Mouse (Mus musculus) mouse embryonic stem cell (cell line): ENCODE measurements at regions not wholly inside any gene's neighbourhood (a gene's known extent, or its start where the extent isn't known, plus 50 kb on each side); places are given as distances from the start of the nearest gene placed in this dataset.

ENCODE experiments used
- in situ Hi-C, 2 experiments: fragments of 300-500 bp; cut with MboI; formaldehyde crosslinking; loops; 1 replicate in 1 of 2; 3 replicates in 1 of 2; pipeline ENCODE4 v1.14.3; 2019 to 2020; ENCODE audit warnings: low sequenced_read_pairs in 2 of 2, low pct_unique_long_range_greater_than_20kb in 1 of 2, mixed read lengths in 1 of 2; ENCODE audit not compliant: unreplicated experiment in 1 of 2

GRCm38 (mm10) chr4:131014301-131015081 is 70.3 kb downstream of the Matn1 start:
- in situ Hi-C loops: no loop called here

DNA sequence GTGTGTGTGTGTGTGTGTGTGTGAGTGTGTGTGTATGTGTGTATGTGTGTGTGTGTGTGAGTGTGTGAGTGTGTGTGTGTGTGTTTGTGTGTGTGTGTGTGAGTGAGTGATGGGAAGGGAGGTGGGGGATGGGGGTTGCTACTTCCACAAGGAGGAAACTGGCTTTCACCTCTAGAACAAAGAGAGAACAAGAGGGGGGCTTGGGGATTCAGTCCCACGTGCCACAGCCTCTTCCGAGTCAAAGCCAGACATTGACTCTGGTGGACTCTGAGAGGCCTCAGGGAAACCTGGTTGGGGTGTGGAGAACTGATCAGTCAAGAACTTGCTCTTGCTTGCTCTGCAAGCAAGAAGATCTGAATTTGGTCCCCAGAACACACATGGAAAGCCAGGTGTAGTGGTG is 71.0 kb downstream of the Matn1 start:
- in situ Hi-C loops: no loop called here

DNA sequence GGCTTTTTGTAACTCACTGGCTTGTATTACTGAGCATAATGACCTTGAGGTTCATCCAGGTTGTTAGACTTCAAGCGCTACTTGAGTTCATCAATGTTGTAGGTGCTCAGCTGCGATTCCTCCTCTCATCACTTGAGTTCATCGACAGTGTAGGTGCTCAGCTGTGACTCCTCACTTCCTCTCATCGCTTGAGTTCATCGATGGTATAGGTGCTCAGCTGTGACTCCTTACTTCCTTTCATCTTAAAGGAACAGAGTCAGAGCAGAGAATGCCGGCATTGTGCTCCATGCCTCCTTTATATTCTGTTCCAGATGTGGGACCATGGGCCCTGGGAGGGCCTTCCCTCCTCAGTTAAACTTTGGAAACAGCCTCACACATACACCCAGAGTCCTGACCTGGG is 79.4 kb downstream of the Matn1 start:
- in situ Hi-C loops: no loop called here

DNA sequence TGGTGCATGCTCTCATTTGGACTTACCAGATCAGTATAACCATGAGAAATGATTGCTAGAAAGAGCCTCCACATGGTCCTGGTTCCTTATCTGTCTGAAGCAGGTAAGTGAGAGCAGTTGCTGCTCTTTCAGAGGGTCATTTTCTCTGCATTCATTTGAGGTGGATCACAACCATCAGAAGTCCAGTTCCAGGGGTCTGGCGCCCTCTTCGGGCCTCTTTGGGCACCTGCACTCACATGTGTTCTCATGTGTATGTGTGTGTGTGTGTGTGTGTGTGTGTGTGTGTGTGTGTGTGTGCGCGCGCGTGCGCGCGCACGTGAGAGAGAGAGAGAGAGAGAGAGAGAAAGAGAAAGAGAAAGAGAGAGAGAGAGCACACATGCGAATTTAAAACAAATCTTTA is 92.1 kb downstream of the Matn1 start:
- in situ Hi-C loops: loop anchor here (5.0 kb wide), 1 partner anchor 79 kb away; no protein-coding TSS in a partner anchor

DNA sequence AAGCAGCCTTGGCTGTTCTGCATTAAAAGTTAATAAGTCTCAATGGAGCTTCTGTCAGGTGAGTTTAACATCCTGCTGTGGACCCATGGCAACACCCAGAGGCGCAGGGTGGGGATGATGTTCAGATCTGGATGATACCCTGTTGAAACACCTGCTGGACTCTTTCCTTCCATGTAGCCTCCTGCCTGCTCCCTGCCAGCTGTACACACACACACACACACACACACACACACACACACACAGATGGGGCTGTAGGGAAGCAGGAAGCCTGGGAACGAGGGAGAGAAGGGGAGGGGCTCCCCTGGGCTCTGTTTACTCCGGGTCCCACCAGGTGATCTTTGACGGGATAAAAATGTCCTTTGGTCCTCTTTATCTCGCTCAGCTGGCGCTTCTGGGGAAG is 93.0 kb downstream of the Matn1 start:
- in situ Hi-C loops: loop anchor here (5.0 kb wide), 1 partner anchor 80 kb away; no protein-coding TSS in a partner anchor

DNA sequence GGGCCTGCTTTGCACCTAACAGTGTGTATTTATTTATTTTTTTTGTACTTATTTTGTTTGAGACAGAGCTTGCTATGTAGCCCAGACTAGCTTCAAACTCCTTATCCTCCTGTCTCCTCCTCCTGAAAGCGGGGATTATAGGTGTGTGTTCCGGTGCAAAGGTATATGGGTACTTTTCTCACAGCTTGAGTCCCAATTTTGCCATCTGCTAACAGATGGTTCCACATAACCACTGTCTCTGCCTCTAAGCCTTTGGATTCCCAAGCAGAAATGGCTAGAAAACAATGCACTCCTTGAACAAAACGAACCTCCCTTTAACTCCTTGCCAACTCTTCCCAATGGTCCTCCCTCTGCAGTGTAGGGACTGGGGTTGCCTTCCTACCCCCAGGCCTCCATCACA is 95.5 kb downstream of the Matn1 start:
- in situ Hi-C loops: loop anchor here (5.0 kb wide), 1 partner anchor 82 kb away; no protein-coding TSS in a partner anchor

- in situ Hi-C loops: no loop called here
These were observed 97.0 kb downstream of the Matn1 start for GRCm38 (mm10) chr4:131041210-131041609.

- in situ Hi-C loops: no loop called here
These were observed 101.9 kb downstream of the Matn1 start for GRCm38 (mm10) chr4:131046101-131046500.

- in situ Hi-C loops: no loop called here
These were observed 102.9 kb downstream of the Matn1 start for GRCm38 (mm10) chr4:131046969-131047650.

- in situ Hi-C loops: no loop called here
These were observed 112.1 kb downstream of the Matn1 start for GRCm38 (mm10) chr4:131056293-131056692.

DNA sequence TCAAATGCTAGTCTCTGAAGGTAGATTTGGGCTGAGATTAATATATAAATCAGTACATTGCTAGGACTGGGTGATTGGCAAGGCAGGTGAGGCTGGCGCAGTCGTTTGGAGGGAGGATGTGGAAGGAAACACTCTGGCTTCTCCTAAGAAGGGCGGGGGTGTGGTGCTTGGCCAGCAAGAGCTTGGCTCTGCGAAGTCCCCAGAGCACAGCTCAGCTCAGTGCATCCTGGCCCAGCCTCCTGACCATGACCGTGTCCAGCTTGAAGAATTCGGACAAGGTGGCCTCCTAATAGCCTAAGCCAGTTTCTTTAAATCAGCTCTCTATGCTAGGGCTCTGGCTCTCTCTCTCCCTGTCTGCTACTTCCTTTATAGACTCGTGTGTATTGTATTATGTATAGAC is 115.4 kb downstream of the Matn1 start:
- in situ Hi-C loops: no loop called here

DNA sequence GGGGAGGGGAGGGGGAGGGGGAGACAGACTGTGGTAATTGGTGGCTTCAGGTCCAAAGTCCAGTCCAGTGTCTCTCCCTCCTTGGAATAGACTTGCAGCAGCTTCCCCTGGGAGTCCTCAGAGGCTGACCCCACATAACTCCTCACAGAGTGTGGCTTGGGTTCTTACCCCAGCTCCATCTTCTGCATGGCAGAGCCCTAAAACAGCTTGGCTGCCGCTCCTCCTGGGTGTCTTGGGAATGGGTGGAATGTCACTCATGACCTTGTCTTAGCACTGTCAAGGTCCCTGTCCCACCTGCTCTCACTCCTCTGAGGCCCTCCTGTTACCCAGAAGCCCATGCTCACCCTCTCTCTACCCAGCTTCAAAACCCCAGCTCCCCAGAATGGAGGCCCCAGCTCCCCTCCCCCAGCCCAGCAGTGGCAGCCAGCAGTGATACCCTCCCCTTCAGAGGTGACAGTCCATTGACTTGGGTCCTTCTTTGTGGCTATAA is 116.1 kb downstream of the Matn1 start:
- in situ Hi-C loops: no loop called here

DNA sequence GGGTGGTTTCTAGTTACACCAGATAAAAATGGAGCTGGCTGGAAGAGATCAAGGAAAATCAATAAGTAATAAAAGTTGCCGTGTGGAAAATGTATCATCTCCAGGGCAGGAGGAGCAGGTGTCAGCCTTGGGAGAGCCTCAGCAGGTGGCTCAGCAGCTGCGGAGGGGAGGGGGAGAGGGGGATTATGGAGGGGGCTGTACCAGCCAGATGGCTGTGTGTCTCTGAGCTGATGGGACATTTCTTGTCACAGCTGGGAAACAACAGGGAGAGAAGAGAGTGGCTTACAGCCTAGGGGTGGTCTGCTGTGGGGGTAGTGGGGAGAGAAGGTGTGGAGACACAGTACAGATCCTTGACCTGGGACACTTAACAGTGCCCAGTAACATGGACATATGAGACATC is 116.5 kb downstream of the Matn1 start:
- in situ Hi-C loops: no loop called here

DNA sequence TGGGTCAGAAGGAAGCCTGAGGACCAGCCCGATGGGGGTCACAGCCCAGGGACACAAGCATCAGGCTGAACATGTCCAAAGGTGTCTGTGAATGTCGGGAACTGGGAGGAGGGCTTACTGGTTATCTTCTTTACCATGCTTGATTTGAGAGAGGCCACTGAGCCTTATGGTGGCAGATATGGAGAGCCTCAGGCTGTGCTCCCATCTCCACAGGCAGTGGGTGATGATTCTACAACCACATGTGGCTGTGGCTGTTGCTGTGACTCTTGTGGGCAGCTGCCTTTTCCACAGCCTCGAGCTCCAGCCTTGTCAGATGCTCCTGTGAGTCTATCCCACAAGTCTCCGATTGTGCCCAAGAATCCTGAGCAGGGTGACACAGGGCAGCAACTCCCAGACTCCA is 118.4 kb downstream of the Matn1 start:
- in situ Hi-C loops: no loop called here

DNA sequence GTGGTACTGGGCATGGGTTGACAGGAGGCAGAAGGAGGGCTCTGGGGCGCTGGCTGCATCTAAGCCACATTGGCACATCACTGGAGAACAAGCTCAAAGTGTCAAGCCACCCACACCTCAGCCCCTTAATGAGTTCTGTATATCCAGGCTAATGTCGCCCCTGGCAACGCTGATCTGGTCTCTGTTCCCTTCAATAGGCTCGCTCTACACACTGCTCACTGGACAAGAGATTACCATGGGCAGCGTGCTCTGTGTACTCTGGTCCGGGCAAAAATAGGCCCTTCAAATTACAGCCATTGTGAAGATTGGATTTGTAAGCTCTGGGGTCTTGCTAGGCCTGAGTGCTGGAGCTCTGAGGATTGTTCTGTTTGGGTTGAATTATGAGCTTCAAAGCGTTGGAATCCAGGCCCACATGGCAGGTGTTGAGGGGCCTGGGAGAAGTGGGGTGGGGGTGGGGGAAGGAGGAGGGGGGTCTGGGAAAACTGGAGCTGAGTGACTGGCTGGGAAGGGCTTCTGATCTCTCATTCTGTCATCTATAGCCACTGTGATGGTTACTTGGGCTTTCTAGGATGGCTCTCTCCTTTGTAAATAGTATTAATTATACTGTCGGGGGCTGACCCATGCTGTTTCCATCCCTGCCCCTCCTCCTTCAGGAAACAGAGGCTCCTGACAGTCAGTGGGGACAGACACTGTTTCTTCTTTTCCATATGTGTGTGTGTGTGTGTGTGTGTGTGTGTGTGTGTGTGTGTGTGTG is 122.2 kb downstream of the Matn1 start:
- in situ Hi-C loops: no loop called here

- in situ Hi-C loops: no loop called here
These were observed 126.4 kb downstream of the Matn1 start for GRCm38 (mm10) chr4:131070566-131070965.

DNA sequence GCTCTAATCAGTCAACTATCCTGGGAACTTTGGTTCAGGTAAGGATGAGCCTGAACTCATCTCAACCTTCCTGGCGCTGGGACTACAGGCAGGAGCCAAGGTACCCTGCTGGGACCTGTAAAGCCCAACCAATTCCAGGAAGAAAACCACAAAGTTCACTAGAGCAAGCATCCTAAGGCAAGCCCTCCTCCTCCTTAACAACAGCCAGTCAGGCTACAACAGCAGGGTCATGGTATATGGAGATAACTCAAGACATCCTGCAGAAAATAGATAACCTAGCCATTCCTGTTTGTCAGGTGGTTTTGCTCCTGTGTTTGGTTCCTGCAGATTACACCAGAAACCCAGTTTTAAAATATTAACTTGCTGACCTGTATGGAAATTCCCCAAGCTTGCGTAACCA is 128.4 kb downstream of the Matn1 start:
- in situ Hi-C loops: no loop called here

- in situ Hi-C loops: no loop called here
These were observed 129.2 kb downstream of the Matn1 start for GRCm38 (mm10) chr4:131073420-131073819.

- in situ Hi-C loops: no loop called here
These were observed 131.2 kb downstream of the Matn1 start for GRCm38 (mm10) chr4:131075326-131075932.
